ENCODE assay signal across 13 mouse cellular contexts in genomic region chr17:55477361-55477760, GRCm38 (mm10). TPM values are rescaled to one million over a fixed set of nuclear protein-coding genes. Genes with fewer than 3 reads are reported as not detected.
DNase-seq lines count a peak whose midpoint lies in the region; ATAC-seq and TF ChIP-seq lines count a peak whose summit lies in the region.
"Had no signal": no experiment of that assay in that cellular context is flagged by ENCODE, and none has a peak within 500 bp of the region (broad histone marks: within the 10 kb centered on the region; RNA-seq: fewer than 3 reads in every experiment).

No protein-coding gene starts in this region.

- no peak overlapping the region for H3K4me3 ChIP-seq in intestine, postnatal 0 days (ENCODE audit: low read depth, low read length)
- no peak overlapping the region for H3K4me3 ChIP-seq in intestine, embryonic 15.5 days (replicated peaks)
- H3K4me3 ChIP-seq in MEL (ENCODE audit: control insufficient read depth in 1 of 2, insufficient read depth in 1 of 2, low read depth in 2 of 2, low read length in 2 of 2): no peak overlapping the region
- H3K4me3 ChIP-seq in forebrain, embryonic 15.5 days: no peak overlapping the region
- H3K4me3 ChIP-seq in neural tube, embryonic 14.5 days (ENCODE audit: low read depth, low read length): no peak overlapping the region
- H3K4me3 ChIP-seq: embryonic facial prominence, embryonic 15.5 days; heart, embryonic 12.5 days had no signal

- TF ChIP-seq EP300 in MEL (IDR thresholded peaks at IDR 0.05; ENCODE audit: low read depth in 1 of 2, low read length in 2 of 2): no peak

- H3K4me2 ChIP-seq in intestine, postnatal 0 days (replicated peaks; ENCODE audit: low read depth): no peak overlapping the region
- H3K4me2 ChIP-seq in intestine, embryonic 15.5 days (replicated peaks): no peak overlapping the region
- H3K4me2 ChIP-seq in forebrain, embryonic 15.5 days (replicated peaks): no peak overlapping the region
- H3K4me2 ChIP-seq in neural tube, embryonic 14.5 days (ENCODE audit: low read depth, low read length): no peak overlapping the region
- H3K4me2 ChIP-seq: embryonic facial prominence, embryonic 15.5 days; heart, embryonic 12.5 days had no signal

- no peaks in the 10 kb centered on the region for H3K36me3 ChIP-seq in intestine, postnatal 0 days (ENCODE audit: control insufficient read depth, insufficient read depth)
- no peaks in the 10 kb centered on the region for H3K36me3 ChIP-seq in intestine, embryonic 15.5 days
- H3K36me3 ChIP-seq in MEL (ENCODE audit: control insufficient read depth in 1 of 2, insufficient read depth in 2 of 2, low read length in 2 of 2): no peaks in the 10 kb centered on the region
- peaks cover 9% of the 10 kb centered on the region; the same call in 1 of the 2 replicates for H3K36me3 ChIP-seq in forebrain, embryonic 15.5 days
- H3K36me3 ChIP-seq in neural tube, embryonic 14.5 days (ENCODE audit: control insufficient read depth, insufficient read depth, low read length): no peaks in the 10 kb centered on the region
- H3K36me3 ChIP-seq: embryonic facial prominence, embryonic 15.5 days; heart, embryonic 12.5 days had no signal

- no peaks in the 10 kb centered on the region for H3K9me3 ChIP-seq in intestine, postnatal 0 days (ENCODE audit: control insufficient read depth)
- no peaks in the 10 kb centered on the region for H3K9me3 ChIP-seq in intestine, embryonic 15.5 days
- no peaks in the 10 kb centered on the region for H3K9me3 ChIP-seq in MEL (replicated peaks; ENCODE audit: insufficient read depth, low read length)
- no peaks in the 10 kb centered on the region for H3K9me3 ChIP-seq in forebrain, embryonic 15.5 days
- H3K9me3 ChIP-seq in neural tube, embryonic 14.5 days (ENCODE audit: control insufficient read depth, low read length): no peaks in the 10 kb centered on the region
- H3K9me3 ChIP-seq: embryonic facial prominence, embryonic 15.5 days had no signal

- peak; percentile 3 for DNase-seq in MEL (ENCODE audit: low read depth, low spot score)
- no peak for DNase-seq in thymus, postnatal 14 days
- no peak for DNase-seq in left cerebral cortex, adult 9 months (ENCODE audit: low spot score in 2 of 2)
- DNase-seq in layer of hippocampus, postnatal 25 days (ENCODE audit: extremely low spot score in 1 of 2, low spot score in 1 of 2): no peak
- DNase-seq: kidney, postnatal 14 days; liver had no signal

- TF ChIP-seq RAD21 in MEL (IDR thresholded peaks at IDR 0.05; ENCODE audit: low read depth, low read length): peak; percentile 6

- no peak for TF ChIP-seq POLR2A in MEL (IDR thresholded peaks at IDR 0.05; ENCODE audit: control insufficient read depth in 1 of 2, insufficient read depth in 1 of 2, low read depth in 1 of 2, low read length in 2 of 2, poor library complexity in 1 of 2)

- H3K27ac ChIP-seq in intestine, postnatal 0 days (ENCODE audit: low read depth, low read length): no peak overlapping the region
- H3K27ac ChIP-seq in intestine, embryonic 15.5 days: no peak overlapping the region
- H3K27ac ChIP-seq in MEL (ENCODE audit: control insufficient read depth, low read depth, low read length): no peak overlapping the region
- no peak overlapping the region for H3K27ac ChIP-seq in forebrain, embryonic 15.5 days (replicated peaks)
- no peak overlapping the region for H3K27ac ChIP-seq in neural tube, embryonic 14.5 days (ENCODE audit: low read depth, low read length)
- H3K27ac ChIP-seq: embryonic facial prominence, embryonic 15.5 days had no signal

- TF ChIP-seq CTCF in intestine, postnatal 0 days (IDR thresholded peaks at IDR 0.05; ENCODE audit: low read depth): peak; percentile 63
- TF ChIP-seq CTCF in MEL (IDR thresholded peaks at IDR 0.05 in 2 of 3, conservative IDR thresholded peaks at IDR 0.05 in 1 of 3; ENCODE audit: control insufficient read depth in 1 of 3, insufficient read depth in 1 of 3, low read depth in 2 of 3, low read length in 3 of 3, poor library complexity in 1 of 3, severe bottlenecking in 1 of 3): peak in 2 of 3 experiments; percentile 3 to 9; a peak in 1 of 6 replicates

- H3K4me1 ChIP-seq in intestine, postnatal 0 days (replicated peaks; ENCODE audit: control insufficient read depth, insufficient read depth, low read length): no peaks in the 10 kb centered on the region
- no peaks in the 10 kb centered on the region for H3K4me1 ChIP-seq in intestine, embryonic 15.5 days (replicated peaks)
- no peaks in the 10 kb centered on the region for H3K4me1 ChIP-seq in MEL (ENCODE audit: control insufficient read depth in 1 of 2, insufficient read depth in 2 of 2, low read length in 2 of 2)
- H3K4me1 ChIP-seq in forebrain, embryonic 15.5 days: peaks cover 7% of the 10 kb centered on the region; the same call in 1 of the 2 replicates
- peaks cover 4% of the 10 kb centered on the region; the same call in 1 of the 2 replicates for H3K4me1 ChIP-seq in neural tube, embryonic 14.5 days (ENCODE audit: control insufficient read depth, insufficient read depth, low read length)
- H3K4me1 ChIP-seq: embryonic facial prominence, embryonic 15.5 days; heart, embryonic 12.5 days had no signal

- no peaks in the 10 kb centered on the region for H3K79me2 ChIP-seq in MEL (ENCODE audit: control insufficient read depth, insufficient read depth, low read length, poor library complexity)

- H3K27me3 ChIP-seq in intestine, postnatal 0 days (replicated peaks; ENCODE audit: control insufficient read depth, insufficient read depth, low read length): no peaks in the 10 kb centered on the region
- H3K27me3 ChIP-seq in intestine, embryonic 15.5 days (replicated peaks): no peaks in the 10 kb centered on the region
- H3K27me3 ChIP-seq in MEL (ENCODE audit: control insufficient read depth in 1 of 2, insufficient read depth in 2 of 2, low read length in 2 of 2): no peaks in the 10 kb centered on the region
- H3K27me3 ChIP-seq in forebrain, embryonic 15.5 days: no peaks in the 10 kb centered on the region
- no peaks in the 10 kb centered on the region for H3K27me3 ChIP-seq in neural tube, embryonic 14.5 days (ENCODE audit: control insufficient read depth, insufficient read depth, low read length)
- H3K27me3 ChIP-seq: embryonic facial prominence, embryonic 15.5 days; heart, embryonic 12.5 days had no signal

- no peak for ATAC-seq in intestine, postnatal 0 days
- ATAC-seq in intestine, embryonic 15.5 days: no peak
- ATAC-seq in forebrain, embryonic 15.5 days (replicated peaks): peak; percentile 80
- peak; percentile 78 for ATAC-seq in neural tube, embryonic 14.5 days (ENCODE audit: low read depth)

- H3K9ac ChIP-seq in intestine, postnatal 0 days (ENCODE audit: low read depth, low read length): no peak overlapping the region
- no peak overlapping the region for H3K9ac ChIP-seq in intestine, embryonic 15.5 days
- H3K9ac ChIP-seq in MEL (ENCODE audit: control insufficient read depth, low read depth, low read length, poor library complexity, severe bottlenecking): no peak overlapping the region
- H3K9ac ChIP-seq in forebrain, embryonic 15.5 days (replicated peaks): no peak overlapping the region
- no peak overlapping the region for H3K9ac ChIP-seq in neural tube, embryonic 14.5 days (replicated peaks; ENCODE audit: low read depth, low read length)
- H3K9ac ChIP-seq: embryonic facial prominence, embryonic 15.5 days; heart, embryonic 12.5 days had no signal

TF ChIP-seq in MEL, 35 proteins besides CTCF, POLR2A, EP300 and RAD21:
- TF ChIP-seq MAZ (IDR thresholded peaks at IDR 0.05; ENCODE audit: low read depth, low read length) (no peak), MAX (IDR thresholded peaks at IDR 0.05; ENCODE audit: low read length) (no peak), JUND (IDR thresholded peaks at IDR 0.05; ENCODE audit: low read depth, low read length) (no peak), ELF1 (IDR thresholded peaks at IDR 0.05; ENCODE audit: low read depth, low read length) (no peak), KAT2A (conservative IDR thresholded peaks at IDR 0.05; ENCODE audit: low read depth, low read length) (no peak), MEF2A (IDR thresholded peaks at IDR 0.05; ENCODE audit: extremely low read depth, insufficient replicate concordance, low read depth, low read length, poor library complexity, severe bottlenecking) (no peak), GATA1 (IDR thresholded peaks at IDR 0.05; ENCODE audit: low read depth, low read length) (no peak), GABPA (IDR thresholded peaks at IDR 0.05; ENCODE audit: low read depth, low read length) (no peak), POLR2AphosphoS5 (IDR thresholded peaks at IDR 0.05; ENCODE audit: borderline replicate concordance, low read depth, low read length) (no peak), E2F4 (IDR thresholded peaks at IDR 0.05; ENCODE audit: borderline replicate concordance, low read depth, low read length) (no peak), USF2 (IDR thresholded peaks at IDR 0.05; ENCODE audit: borderline replicate concordance in 1 of 2, insufficient read depth in 1 of 2, low read depth in 1 of 2, low read length in 2 of 2) (no peak), ZKSCAN1 (IDR thresholded peaks at IDR 0.05; ENCODE audit: low read depth, low read length) (no peak), HCFC1 (IDR thresholded peaks at IDR 0.05; ENCODE audit: low read depth, low read length) (no peak), CHD2 (IDR thresholded peaks at IDR 0.05; ENCODE audit: low read length) (no peak), POLR2AphosphoS2 (IDR thresholded peaks at IDR 0.05; ENCODE audit: low read length) (no peak), MXI1 (IDR thresholded peaks at IDR 0.05; ENCODE audit: low read depth, low read length) (no peak), NRF1 (IDR thresholded peaks at IDR 0.05; ENCODE audit: insufficient read depth, low read depth, low read length, poor library complexity, severe bottlenecking) (no peak), SIN3A (IDR thresholded peaks at IDR 0.05; ENCODE audit: low read length) (no peak), ETS1 (IDR thresholded peaks at IDR 0.05; ENCODE audit: low read depth, low read length) (no peak)

RNA-seq across cellular contexts. Expression of gene St6gal2, which starts 32.2 kb away (rescaled TPM):
- 0.56 and 0.60 TPM in 2 replicates for polyA plus RNA-seq in intestine, postnatal 0 days (2015; fragmentation: Nextera tagmentation; extraction: Ambion mirVana)
- 0.55 and 0.58 TPM in 2 replicates for polyA plus RNA-seq in intestine, embryonic 15.5 days (2015; fragmentation: Nextera tagmentation; extraction: Ambion mirVana)
- total RNA-seq in MEL (2012; rRNA removed): not detected in 2 replicates
- polyA plus RNA-seq in MEL (2012; ENCODE audit: insufficient read depth in 1 of 2, insufficient read length in 2 of 2, low read depth in 1 of 2, low replicate concordance in 2 of 2, missing spikeins in 1 of 2): not detected
- polyA plus RNA-seq in forebrain, embryonic 15.5 days (2015; fragmentation: Nextera tagmentation; extraction: Ambion mirVana): 25.1 and 25.5 TPM in 2 replicates
- 41.8 and 51.2 TPM in 2 replicates for polyA plus RNA-seq in neural tube, embryonic 14.5 days (2014; fragmentation: Nextera tagmentation; extraction: Ambion mirVana)
- total RNA-seq in layer of hippocampus, postnatal 25 days (2021): 10 to 100 TPM; 17.3 to 17.4 TPM
- total RNA-seq: megakaryocyte, adult 5-6 weeks had no signal

Comparison
In these comparisons a context has a peak if more than half of its experiments do, and no peak if none do; other contexts are left out.
1. ATAC-seq: peak in forebrain, embryonic 15.5 days (single experiment) and neural tube, embryonic 14.5 days (single experiment); none in intestine, postnatal 0 days (single experiment) and intestine, embryonic 15.5 days (single experiment).
2. RNA of gene St6gal2, which starts 32.2 kb away (polyA plus RNA-seq): 41.8 to 51.2 TPM in neural tube, embryonic 14.5 days and 25.1 to 25.5 TPM in forebrain, embryonic 15.5 days; 0.56 to 0.60 TPM in intestine, postnatal 0 days, 0.55 to 0.58 TPM in intestine, embryonic 15.5 days and not detected in MEL; every median in the first group is over 10 times any median in the second.